Mouse (Mus musculus) embryonic facial prominence, embryonic 14.5 days (tissue): ENCODE data around the gene Olfr223. TPM values are rescaled to one million over a fixed set of nuclear protein-coding genes. Genes with fewer than 3 reads are reported as not detected.

Experiments
- ATAC-seq: fragments of 200-750 bp; cut with Nextera tagmentation; 2 replicates; pipeline ENCODE4 v1.8.0; 2017; ENCODE audit warnings: low read depth, moderate number of reproducible peaks, moderate TSS enrichment
- DNase-seq: peaks from one replicate; pipeline ENCODE4 v3.0.0-alpha.2; 2015; ENCODE audit warnings: low spot score
- H3K27ac ChIP-seq: fragments of 300-500 bp; sonication (generic); replicated peaks from 2 replicates; pipeline ENCODE4 v1.5.1; 2014; ENCODE audit warnings: low read depth, mild to moderate bottlenecking, low read length, moderate library complexity
- H3K27me3 ChIP-seq: fragments of 300-500 bp; sonication (generic); replicated peaks from 2 replicates; pipeline ENCODE4 v1.6.1; 2014; ENCODE audit warnings: low read length; ENCODE audit not compliant: control insufficient read depth, insufficient read depth
- H3K36me3 ChIP-seq: fragments of 300-500 bp; sonication (generic); 2 replicates; pipeline ENCODE4 v1.6.1; 2014; ENCODE audit warnings: low read length, mixed read lengths; ENCODE audit not compliant: control insufficient read depth, insufficient read depth
- H3K4me1 ChIP-seq: fragments of 300-500 bp; sonication (generic); 2 replicates; pipeline ENCODE4 v1.6.1; 2014; ENCODE audit warnings: antibody characterized with exemption, low read length; ENCODE audit not compliant: control insufficient read depth, insufficient read depth
- H3K4me2 ChIP-seq: fragments of 300-500 bp; sonication (generic); 2 replicates; pipeline ENCODE4 v1.6.1; 2014; ENCODE audit warnings: low read depth, mild to moderate bottlenecking, low read length, moderate library complexity, mixed read lengths
- H3K4me3 ChIP-seq: fragments of 300-500 bp; sonication (generic); 2 replicates; pipeline ENCODE4 v1.5.1; 2014; ENCODE audit warnings: low read depth, mild to moderate bottlenecking, low read length
- H3K9ac ChIP-seq: fragments of 300-500 bp; sonication (generic); 2 replicates; pipeline ENCODE4 v1.6.1; 2014; ENCODE audit warnings: low read depth, mild to moderate bottlenecking, low read length, moderate library complexity, mixed read lengths
- H3K9me3 ChIP-seq: fragments of 300-500 bp; sonication (generic); 2 replicates; pipeline ENCODE4 v1.6.1; 2016; ENCODE audit warnings: low read length; ENCODE audit not compliant: control insufficient read depth
- WGBS: fragments of 180-500 bp; shearing (Covaris S2); extraction: QIAGEN DNeasy Blood & Tissue Kit; methylation state at CpG from one replicate; pipeline ENCODE4 v1.1.7; 2014; 5-methylcytosine and 5-hydroxymethylcytosine counted together
- polyA plus RNA-seq: library from polyadenylated mRNA; unstranded; fragments of >200 nt; fragmentation: Nextera tagmentation; extraction: Ambion mirVana; gene quantifications from 2 replicates; pipeline ENCODE4 v1.2.1, GENCODE M21; 2014

Gene Olfr223
- polyA plus RNA-seq, 1 experiment from 2014 or later = not detected

DNA sequence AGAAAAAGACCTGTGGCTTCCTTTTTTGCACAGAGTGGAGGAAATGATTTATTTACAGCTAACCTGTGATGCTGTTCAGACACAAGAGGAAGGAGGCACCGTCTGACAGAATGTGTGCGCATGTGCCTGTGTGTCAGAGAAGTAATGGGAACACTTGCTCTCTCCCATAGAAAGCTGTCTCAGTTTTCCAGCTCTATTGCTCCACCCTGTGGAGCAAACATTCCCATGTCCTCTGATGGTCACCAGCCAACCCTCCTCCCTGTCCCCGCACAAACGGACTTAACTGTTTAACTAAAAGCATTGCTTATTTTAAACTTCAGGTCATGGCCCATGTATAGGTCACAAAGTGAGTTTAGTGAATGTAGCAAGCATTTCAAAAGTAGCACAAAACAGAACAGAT is 21.0 kb upstream of the Olfr223 start:
- Histone ChIP-seq H3K4me1 (no peaks in the 10 kb centered on the region), H3K9me3 (no peaks in the 10 kb centered on the region), H3K4me3 (no peak overlapping the region), H3K27ac (no peak overlapping the region), H3K27me3 (no peaks in the 10 kb centered on the region), H3K36me3 (no peaks in the 10 kb centered on the region), H3K9ac (no peak overlapping the region), H3K4me2 (no peak overlapping the region)
- DNase-seq (no peak), ATAC-seq (no peak)
- 50% methylated on average over 4 of the region's 4 CpGs for WGBS

DNA sequence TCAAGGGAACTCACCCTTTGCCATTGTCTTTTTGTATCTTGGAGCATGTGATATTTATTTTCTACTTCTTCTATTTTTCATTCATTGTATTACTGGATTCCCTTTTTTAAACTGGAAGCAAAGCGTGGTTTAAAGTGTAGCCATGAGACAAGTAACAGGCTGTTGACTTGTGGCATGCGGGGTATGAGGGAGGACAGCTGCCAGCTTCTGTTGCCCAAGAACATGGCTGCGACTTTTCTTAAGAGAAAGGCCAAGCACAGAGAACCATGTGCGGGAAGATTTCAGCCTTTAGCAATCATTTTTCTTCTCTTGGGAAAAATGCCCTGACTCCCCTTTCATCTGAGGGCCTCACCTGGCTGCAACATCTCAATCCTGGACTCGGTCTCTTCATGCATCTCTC is 18.6 kb upstream of the Olfr223 start:
- no peak overlapping the region for H3K27ac ChIP-seq
- no peak for ATAC-seq
- 81% methylated on average over 5 of the region's 5 CpGs for WGBS
- no peaks in the 10 kb centered on the region for H3K9me3 ChIP-seq
- no peak overlapping the region for H3K9ac ChIP-seq
- no peaks in the 10 kb centered on the region for H3K36me3 ChIP-seq
- DNase-seq = no peak
- H3K4me1 ChIP-seq = no peaks in the 10 kb centered on the region
- H3K4me2 ChIP-seq = no peak overlapping the region
- no peak overlapping the region for H3K4me3 ChIP-seq
- H3K27me3 ChIP-seq = no peaks in the 10 kb centered on the region

DNA sequence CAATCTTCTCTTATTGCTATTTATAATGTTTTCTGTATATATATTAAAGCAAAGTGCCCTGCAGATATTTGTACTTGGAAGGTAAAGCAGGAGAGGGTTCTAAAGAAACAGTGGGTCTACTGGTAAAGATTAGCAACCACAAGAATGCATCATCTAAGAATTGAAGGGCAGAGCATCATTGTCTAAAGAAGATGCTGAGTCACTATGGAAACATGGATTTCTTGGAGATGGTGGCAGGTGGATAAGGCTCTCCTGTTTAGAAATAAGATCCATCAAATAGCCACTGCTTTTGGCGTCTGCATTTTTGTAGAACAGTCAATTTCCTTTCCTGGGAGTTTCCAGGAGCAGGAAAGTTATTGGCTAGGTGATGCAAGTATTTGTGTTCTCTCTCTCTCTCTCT is 9.2 kb upstream of the Olfr223 start:
- H3K27me3 ChIP-seq = no peaks in the 10 kb centered on the region
- H3K4me1 ChIP-seq = no peaks in the 10 kb centered on the region
- WGBS = 39% methylated on average over 1 of the region's 1 CpGs
- H3K9ac ChIP-seq = no peak overlapping the region
- H3K9me3 ChIP-seq = no peaks in the 10 kb centered on the region
- ATAC-seq = no peak
- H3K4me2 ChIP-seq = no peak overlapping the region
- no peaks in the 10 kb centered on the region for H3K36me3 ChIP-seq
- H3K27ac ChIP-seq = no peak overlapping the region
- DNase-seq = no peak
- H3K4me3 ChIP-seq = no peak overlapping the region

DNA sequence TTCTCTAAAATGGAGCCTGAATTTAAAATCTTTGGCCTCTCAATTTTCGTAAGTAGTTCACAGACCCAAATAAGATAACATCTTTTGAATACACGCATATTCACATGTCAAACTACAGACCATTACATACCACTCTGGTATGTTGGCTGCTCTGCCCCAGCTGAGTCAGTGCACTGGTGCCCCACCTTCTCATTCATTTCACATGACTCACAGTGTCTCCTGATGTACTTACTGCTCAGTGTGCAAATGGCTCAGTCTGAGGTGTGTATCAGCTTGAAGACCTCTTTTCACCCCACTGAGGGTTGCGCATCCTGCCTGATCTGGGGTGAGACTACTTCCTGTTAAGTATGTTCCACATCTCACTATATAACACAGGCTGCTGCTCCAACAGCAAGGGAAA is 7.8 kb upstream of the Olfr223 start:
- Histone ChIP-seq H3K27ac (no peak overlapping the region), H3K9me3 (no peaks in the 10 kb centered on the region), H3K27me3 (no peaks in the 10 kb centered on the region), H3K4me1 (no peaks in the 10 kb centered on the region), H3K36me3 (no peaks in the 10 kb centered on the region), H3K4me2 (no peak overlapping the region), H3K4me3 (no peak overlapping the region), H3K9ac (no peak overlapping the region)
- DNase-seq = no peak
- 90% methylated on average over 3 of the region's 3 CpGs for WGBS
- no peak for ATAC-seq

DNA sequence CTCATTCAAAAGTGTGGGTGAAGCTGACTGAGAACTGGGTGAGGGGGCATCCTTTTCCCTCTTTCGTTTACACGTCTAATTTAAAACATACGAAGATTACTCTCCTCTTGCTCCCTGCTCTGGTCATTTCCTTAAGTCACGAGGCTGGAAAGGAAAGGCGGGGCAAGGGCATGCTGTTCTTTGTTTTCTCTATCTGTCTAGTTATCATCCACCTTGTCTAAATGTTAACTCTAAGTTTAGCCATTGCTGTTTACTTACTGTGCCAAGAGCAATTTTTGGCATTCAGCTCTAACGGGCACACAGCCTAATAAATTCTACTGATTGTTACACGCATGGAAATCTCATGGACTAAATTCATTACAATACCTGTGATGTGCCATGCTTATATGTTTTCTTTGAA is 6.1 kb upstream of the Olfr223 start:
- 55% methylated on average over 7 of the region's 7 CpGs for WGBS
- ATAC-seq (no peak), DNase-seq (no peak)
- Histone ChIP-seq H3K9me3 (no peaks in the 10 kb centered on the region), H3K9ac (no peak overlapping the region), H3K4me2 (no peak overlapping the region), H3K4me3 (no peak overlapping the region), H3K27ac (no peak overlapping the region), H3K27me3 (no peaks in the 10 kb centered on the region), H3K4me1 (no peaks in the 10 kb centered on the region), H3K36me3 (no peaks in the 10 kb centered on the region)

DNA sequence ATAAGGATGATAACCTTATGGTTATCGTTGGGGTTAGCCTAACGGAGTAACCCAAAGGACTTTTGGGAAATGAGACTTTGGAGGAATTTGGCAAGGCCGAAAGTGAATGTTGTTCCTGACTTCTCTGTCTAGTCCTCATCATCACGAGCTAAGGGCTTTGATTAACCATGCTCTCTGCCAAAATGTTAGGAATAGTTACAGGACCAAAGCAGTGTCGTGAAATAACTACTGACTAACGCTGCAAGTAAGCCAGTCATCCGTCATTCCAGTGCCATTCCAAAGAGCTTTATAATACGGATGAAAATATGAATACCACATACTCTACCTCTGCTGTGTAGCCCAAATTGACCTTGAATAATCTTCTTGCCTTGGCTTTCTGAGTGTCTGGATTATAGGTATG is 3.9 kb upstream of the Olfr223 start:
- WGBS = 85% methylated on average over 8 of the region's 8 CpGs
- no peaks in the 10 kb centered on the region for H3K36me3 ChIP-seq
- no peak for DNase-seq
- no peaks in the 10 kb centered on the region for H3K4me1 ChIP-seq
- no peak overlapping the region for H3K27ac ChIP-seq
- H3K27me3 ChIP-seq = no peaks in the 10 kb centered on the region
- no peak for ATAC-seq
- H3K4me3 ChIP-seq = no peak overlapping the region
- H3K9me3 ChIP-seq = no peaks in the 10 kb centered on the region
- H3K4me2 ChIP-seq = no peak overlapping the region
- no peak overlapping the region for H3K9ac ChIP-seq

DNA sequence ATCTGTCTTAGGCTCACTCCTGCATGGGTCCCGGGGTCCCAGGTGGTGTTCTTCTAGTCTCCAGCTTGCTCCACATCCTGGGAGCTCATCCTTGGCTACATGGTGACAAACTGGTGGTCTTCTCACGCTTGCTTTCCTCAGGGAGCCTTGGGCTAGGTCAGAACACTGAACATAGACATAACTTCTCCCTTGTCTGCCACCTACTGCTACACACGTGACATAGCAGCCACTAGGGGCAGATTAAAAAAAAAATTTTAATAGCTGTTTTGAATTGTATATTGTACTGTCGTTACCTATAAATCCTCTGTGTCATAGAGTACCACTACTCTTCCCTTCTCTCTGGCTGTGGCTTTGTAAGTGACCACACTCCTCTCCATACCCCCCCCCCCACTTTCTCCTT is 3.0 kb upstream of the Olfr223 start:
- no peak for ATAC-seq
- Histone ChIP-seq H3K27ac (no peak overlapping the region), H3K4me2 (no peak overlapping the region), H3K4me3 (no peak overlapping the region), H3K9me3 (no peaks in the 10 kb centered on the region), H3K9ac (no peak overlapping the region), H3K36me3 (no peaks in the 10 kb centered on the region), H3K27me3 (no peaks in the 10 kb centered on the region), H3K4me1 (no peaks in the 10 kb centered on the region)
- DNase-seq = peak; percentile 4
- 51% methylated on average over 4 of the region's 4 CpGs for WGBS

DNA sequence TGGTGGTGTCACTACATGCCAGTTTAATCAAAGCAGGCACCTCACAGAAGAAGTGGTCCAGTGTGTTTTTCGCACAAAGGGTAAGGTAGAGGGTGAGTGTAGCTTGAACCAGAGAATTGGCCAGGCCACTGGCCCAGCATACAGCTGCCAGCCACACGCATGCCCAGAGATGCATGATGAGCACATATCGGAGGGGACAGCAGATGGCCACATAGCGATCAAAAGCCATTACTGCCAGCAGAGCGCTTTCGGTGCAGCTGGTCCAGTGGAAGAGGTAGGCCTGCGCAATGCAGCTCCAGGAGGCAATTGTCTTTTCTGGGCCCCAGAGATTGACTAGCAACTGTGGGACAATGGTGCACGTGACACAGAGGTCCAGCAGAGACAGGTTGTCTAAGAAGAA is 3.6 kb downstream of the Olfr223 start:
- Histone ChIP-seq H3K4me2 (no peak overlapping the region), H3K9me3 (no peaks in the 10 kb centered on the region), H3K27me3 (no peaks in the 10 kb centered on the region), H3K9ac (no peak overlapping the region), H3K4me1 (no peaks in the 10 kb centered on the region), H3K4me3 (no peak overlapping the region), H3K36me3 (no peaks in the 10 kb centered on the region), H3K27ac (no peak overlapping the region)
- ATAC-seq (no peak), DNase-seq (no peak)
- WGBS = 93% methylated on average over 8 of the region's 8 CpGs

DNA sequence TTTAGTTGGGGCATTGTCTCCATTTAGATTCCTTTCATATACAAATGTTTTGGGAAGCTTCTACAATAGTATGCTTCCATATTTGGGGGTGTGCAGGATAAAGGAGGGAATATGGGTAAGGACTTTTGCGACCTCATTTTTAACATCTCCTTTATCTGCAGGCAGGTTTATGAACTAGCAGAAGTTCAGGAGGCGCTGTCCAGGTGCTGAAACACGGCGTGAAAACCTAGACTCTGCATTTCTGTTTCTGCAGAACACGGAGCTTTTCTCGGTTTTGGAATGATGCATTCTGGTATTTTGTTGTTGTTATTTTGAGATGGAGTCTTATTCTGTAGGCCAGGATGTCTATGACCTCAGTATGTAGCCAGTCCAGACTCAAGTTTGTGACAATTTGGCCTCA is 8.6 kb downstream of the Olfr223 start:
- Histone ChIP-seq H3K9ac (no peak overlapping the region), H3K4me2 (no peak overlapping the region), H3K36me3 (no peaks in the 10 kb centered on the region), H3K4me3 (no peak overlapping the region), H3K27ac (no peak overlapping the region), H3K4me1 (no peaks in the 10 kb centered on the region), H3K27me3 (no peaks in the 10 kb centered on the region), H3K9me3 (no peaks in the 10 kb centered on the region)
- DNase-seq (peak; percentile 56), ATAC-seq (no peak)
- 21% methylated on average over 6 of the region's 6 CpGs for WGBS
